Mouse (Mus musculus) MEL (cell line): ENCODE measurements at regions not wholly inside any gene's neighbourhood (a gene's known extent, or its start where the extent isn't known, plus 50 kb on each side); places are given as distances from the start of the nearest gene placed in this dataset.

Source experiments
- DNase-seq: peaks from one replicate; pipeline ENCODE4 v3.0.0; 2011; ENCODE audit warnings: low read depth, low spot score
- H3K27ac ChIP-seq: 2 replicates; pipeline ENCODE4 v1.5.1; 2012; ENCODE audit warnings: low read depth, mild to moderate bottlenecking, control low read depth, low read length, moderate library complexity; ENCODE audit not compliant: control insufficient read depth
- H3K27me3 ChIP-seq, 2 experiments: fragments of 150-350 bp in 1 of 2; sonication (generic) in 1 of 2; 2 replicates each; pipeline ENCODE4 v1.6.1; 2012; ENCODE audit warnings: low read length in 2 of 2, mild to moderate bottlenecking in 2 of 2, improper control_type of control experiment in 1 of 2, moderate library complexity in 1 of 2; ENCODE audit not compliant: insufficient read depth in 2 of 2, control insufficient read depth in 1 of 2
- H3K36me3 ChIP-seq, 2 experiments: 2 replicates each; pipeline ENCODE4 v1.6.1; 2012 to 2014; ENCODE audit warnings: low read length in 2 of 2, improper control_type of control experiment in 1 of 2, inconsistent platforms in 1 of 2, mild to moderate bottlenecking in 1 of 2; ENCODE audit not compliant: insufficient read depth in 2 of 2, control insufficient read depth in 1 of 2
- H3K4me1 ChIP-seq, 2 experiments: fragments of 150-350 bp in 1 of 2; sonication (generic) in 1 of 2; 2 replicates each; pipeline ENCODE4 v1.6.1; 2012; ENCODE audit warnings: low read length in 2 of 2, improper control_type of control experiment in 1 of 2, mild to moderate bottlenecking in 1 of 2; ENCODE audit not compliant: insufficient read depth in 2 of 2, control insufficient read depth in 1 of 2
- H3K4me3 ChIP-seq, 2 experiments: fragments of 150-350 bp in 1 of 2; sonication (generic) in 1 of 2; 2 replicates each; pipeline ENCODE4 v1.5.1; 2012; ENCODE audit warnings: low read depth in 2 of 2, low read length in 2 of 2, mild to moderate bottlenecking in 2 of 2, moderate library complexity in 2 of 2, control low read depth in 1 of 2, improper control_type of control experiment in 1 of 2; ENCODE audit not compliant: control insufficient read depth in 1 of 2, insufficient read depth in 1 of 2
- H3K79me2 ChIP-seq: 2 replicates; pipeline ENCODE4 v1.6.1; 2012; ENCODE audit warnings: mild to moderate bottlenecking, low read length, moderate library complexity; ENCODE audit not compliant: control insufficient read depth, poor library complexity, insufficient read depth
- H3K9ac ChIP-seq: 2 replicates; pipeline ENCODE4 v1.6.1; 2012; ENCODE audit warnings: low read depth, mild to moderate bottlenecking, control low read depth, low read length, moderate library complexity; ENCODE audit not compliant: control insufficient read depth, poor library complexity, severe bottlenecking
- H3K9me3 ChIP-seq: fragments of 150-350 bp; sonication (generic); replicated peaks from 2 replicates; pipeline ENCODE4 v1.6.1; 2012; ENCODE audit warnings: mild to moderate bottlenecking, low read length, improper control_type of control experiment, moderate library complexity; ENCODE audit not compliant: insufficient read depth
- BHLHE40 ChIP-seq: IDR thresholded peaks from 2 replicates; pipeline ENCODE4 v1.6.1; 2012; ENCODE audit warnings: low read depth, mild to moderate bottlenecking, inconsistent platforms, low read length, improper control_type of control experiment, borderline replicate concordance
- E2F4 ChIP-seq: IDR thresholded peaks from 2 replicates; pipeline ENCODE4 v1.6.1; 2011; ENCODE audit warnings: low read depth, low read length, improper control_type of control experiment, borderline replicate concordance
- ELF1 ChIP-seq: IDR thresholded peaks from 2 replicates; pipeline ENCODE4 v1.6.1; 2014; ENCODE audit warnings: low read depth, mild to moderate bottlenecking, inconsistent platforms, low read length, improper control_type of control experiment, moderate library complexity
- EP300 ChIP-seq, 2 experiments: IDR thresholded peaks; 2 replicates each; pipeline ENCODE4 v1.6.1; 2011; ENCODE audit warnings: improper control_type of control experiment in 2 of 2, low read length in 2 of 2, low read depth in 1 of 2, mild to moderate bottlenecking in 1 of 2
- GABPA ChIP-seq: IDR thresholded peaks from 2 replicates; pipeline ENCODE4 v1.6.1; 2012; ENCODE audit warnings: low read depth, mild to moderate bottlenecking, inconsistent platforms, low read length, improper control_type of control experiment, moderate library complexity
- HCFC1 ChIP-seq: IDR thresholded peaks from 2 replicates; pipeline ENCODE4 v1.6.1; 2012; ENCODE audit warnings: low read depth, mild to moderate bottlenecking, inconsistent platforms, low read length, improper control_type of control experiment, moderate library complexity
- JUND ChIP-seq: IDR thresholded peaks from 2 replicates; pipeline ENCODE4 v1.6.1; 2011; ENCODE audit warnings: low read depth, mild to moderate bottlenecking, improper control_type of control experiment, low read length
- KAT2A ChIP-seq: conservative IDR thresholded peaks from 2 replicates; pipeline ENCODE4 v1.6.1; 2012; ENCODE audit warnings: low read depth, low read length, improper control_type of control experiment, inconsistent platforms
- MAX ChIP-seq: IDR thresholded peaks from 2 replicates; pipeline ENCODE4 v1.6.1; 2011; ENCODE audit warnings: low read length, improper control_type of control experiment
- NELFE ChIP-seq: IDR thresholded peaks from 2 replicates; pipeline ENCODE4 v1.6.1; 2011; ENCODE audit warnings: low read depth, low read length, improper control_type of control experiment
- RAD21 ChIP-seq: IDR thresholded peaks from 2 replicates; pipeline ENCODE4 v1.6.1; 2011; ENCODE audit warnings: mild to moderate bottlenecking, low read depth, low read length, improper control_type of control experiment
- RCOR1 ChIP-seq: IDR thresholded peaks from 2 replicates; pipeline ENCODE4 v1.6.1; 2012; ENCODE audit warnings: low read depth, mild to moderate bottlenecking, inconsistent platforms, low read length, improper control_type of control experiment
- TAL1 ChIP-seq: IDR thresholded peaks from 2 replicates; pipeline ENCODE4 v1.6.1; 2012; ENCODE audit warnings: mild to moderate bottlenecking, inconsistent platforms, low read length, moderate library complexity, mixed read lengths
- TBP ChIP-seq: IDR thresholded peaks from 2 replicates; pipeline ENCODE4 v1.8.0; 2011; ENCODE audit warnings: low read depth, low read length, improper control_type of control experiment
- UBTF ChIP-seq: IDR thresholded peaks from 2 replicates; pipeline ENCODE4 v1.6.1; 2012; ENCODE audit warnings: low read depth, mild to moderate bottlenecking, inconsistent platforms, low read length, improper control_type of control experiment, moderate library complexity, borderline replicate concordance; ENCODE audit not compliant: insufficient read depth
- ZC3H11A ChIP-seq: IDR thresholded peaks from 2 replicates; pipeline ENCODE4 v1.6.1; 2012; ENCODE audit warnings: low read depth, mild to moderate bottlenecking, inconsistent platforms, low read length, improper control_type of control experiment
- ZKSCAN1 ChIP-seq: IDR thresholded peaks from 2 replicates; pipeline ENCODE4 v1.6.1; 2012; ENCODE audit warnings: low read depth, mild to moderate bottlenecking, inconsistent platforms, low read length, improper control_type of control experiment, moderate library complexity

- Histone ChIP-seq H3K36me3 (no peaks in the 10 kb centered on the region), H3K9me3 (no peaks in the 10 kb centered on the region), H3K4me3 (no peak overlapping the region), H3K27me3 (no peaks in the 10 kb centered on the region), H3K9ac (no peak overlapping the region), H3K4me1 (0 out of 4 replicates have a peak, but pooled peaks cover 0 to 3% of the 10 kb centered on the region in 2 experiments), H3K79me2 (no peaks in the 10 kb centered on the region), H3K27ac (no peak overlapping the region)
- no peak for TF ChIP-seq ZKSCAN1
- no peak for TF ChIP-seq GABPA
- no peak for TF ChIP-seq ZC3H11A
- no peak for TF ChIP-seq KAT2A
- TF ChIP-seq TBP: no peak
- no peak for TF ChIP-seq ELF1
- no peak for TF ChIP-seq UBTF
- no peak for TF ChIP-seq BHLHE40
- no peak for DNase-seq
Measured at GRCm38 (mm10) chr9:14179777-14180176, 95.1 kb upstream of the Sesn3 start.

DNA sequence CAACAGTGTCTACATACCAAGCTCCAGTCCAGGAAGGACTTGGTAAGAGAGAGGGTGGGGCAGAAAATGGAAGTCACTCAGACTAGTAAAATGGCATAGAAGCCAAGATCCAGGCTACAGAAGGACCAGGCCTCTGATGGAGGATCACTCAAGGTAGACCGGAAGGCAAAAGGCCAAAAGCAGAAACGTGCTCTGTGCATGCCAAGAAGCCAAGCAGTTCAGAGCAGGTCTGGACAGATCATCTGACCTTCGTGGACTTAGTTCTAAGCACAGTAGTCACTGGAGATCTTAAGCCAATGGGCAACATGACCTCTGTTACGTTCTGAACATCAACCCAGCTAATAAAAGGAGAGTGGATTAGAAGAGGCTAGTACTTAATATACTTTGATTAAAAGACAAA lies 90.6 kb upstream of the Sesn3 start:
- Histone ChIP-seq H3K36me3 (peaks cover 0 to 16% of the 10 kb centered on the region in 2 experiments; a peak in 2 of 4 replicates), H3K4me3 (no peak overlapping the region), H3K4me1 (peaks cover 3 to 22% of the 10 kb centered on the region in 2 experiments; a peak in 3 of 4 replicates), H3K9me3 (no peaks in the 10 kb centered on the region), H3K79me2 (no peaks in the 10 kb centered on the region), H3K9ac (no peak overlapping the region), H3K27ac (no peak overlapping the region), H3K27me3 (no peaks in the 10 kb centered on the region)
- no peak for DNase-seq
- TF ChIP-seq RCOR1: no peak
- no peak for TF ChIP-seq TBP
- no peak for TF ChIP-seq JUND
- no peak for TF ChIP-seq MAX
- no peak for TF ChIP-seq NELFE

- no peak overlapping the region for H3K27ac ChIP-seq
- no peaks in the 10 kb centered on the region for H3K9me3 ChIP-seq
- H3K36me3 ChIP-seq: peaks cover 0 to 16% of the 10 kb centered on the region in 2 experiments; a peak in 2 of 4 replicates
- TF ChIP-seq E2F4: no peak
- TF ChIP-seq GABPA: no peak
- 0 out of 2 replicates have a peak, but pooled peaks have one; percentile 2 for TF ChIP-seq TAL1
- no peak for TF ChIP-seq HCFC1
- peak in 1 of 2 experiments; percentile 23; a peak in 1 of 4 replicates for TF ChIP-seq EP300 (IDR thresholded peaks at IDR 0.05; ENCODE audit: low read depth in 1 of 2, low read length in 2 of 2)
- TF ChIP-seq RAD21: no peak
- no peak for DNase-seq
- no peak overlapping the region for H3K9ac ChIP-seq
- H3K4me1 ChIP-seq: peaks cover 3 to 22% of the 10 kb centered on the region in 2 experiments; a peak in 3 of 4 replicates
- no peaks in the 10 kb centered on the region for H3K27me3 ChIP-seq
- H3K4me3 ChIP-seq: no peak overlapping the region
- no peaks in the 10 kb centered on the region for H3K79me2 ChIP-seq
Measured at GRCm38 (mm10) chr9:14185681-14186080, 89.2 kb upstream of the Sesn3 start.
